Mouse (Mus musculus) liver, adult 2 months (tissue): ENCODE data around the gene Rap1gds1.

ENCODE experiments used
- CTCF ChIP-seq: fragments of 200-500 bp; IDR thresholded peaks from 2 replicates; pipeline ENCODE4 v1.5.1; 2011; ENCODE audit warnings: low read depth, low read length, control low read depth
- POLR2A ChIP-seq: fragments of 200-500 bp; IDR thresholded peaks from 2 replicates; pipeline ENCODE4 v1.6.1; 2011; ENCODE audit warnings: low read length, control low read depth; ENCODE audit not compliant: insufficient read depth; ENCODE audit errors: extremely low read depth

- TF ChIP-seq CTCF (no peak), POLR2A (no peak)
Measured at GRCm38 (mm10) chr3:138880999-138881724, 193.8 kb downstream of the Rap1gds1 start.
